Mouse (Mus musculus) lung, embryonic 16.5 days (tissue): ENCODE measurements around the gene Foxn1. TPM values are rescaled to one million over a fixed set of nuclear protein-coding genes. Genes with fewer than 3 reads are reported as not detected.

Experiments used
- ATAC-seq: fragments of 200-750 bp; cut with Nextera tagmentation; 2 replicates; pipeline ENCODE4 v1.8.0; 2017; ENCODE audit warnings: low read depth, mild to moderate bottlenecking, moderate library complexity
- H3K27ac ChIP-seq: fragments of 300-500 bp; sonication (generic); 2 replicates; pipeline ENCODE4 v1.5.1; 2014; ENCODE audit warnings: mild to moderate bottlenecking, control low read depth, low read length
- H3K27me3 ChIP-seq: fragments of 300-500 bp; sonication (generic); 2 replicates; pipeline ENCODE4 v1.6.1; 2014; ENCODE audit warnings: low read depth, low read length, mixed read lengths; ENCODE audit not compliant: control insufficient read depth, insufficient read depth
- H3K36me3 ChIP-seq: fragments of 300-500 bp; sonication (generic); 2 replicates; pipeline ENCODE4 v1.6.1; 2014; ENCODE audit warnings: low read length; ENCODE audit not compliant: control insufficient read depth, insufficient read depth
- H3K4me1 ChIP-seq: fragments of 300-500 bp; sonication (generic); replicated peaks from 2 replicates; pipeline ENCODE4 v1.6.1; 2014; ENCODE audit warnings: low read length, mixed read lengths; ENCODE audit not compliant: control insufficient read depth, insufficient read depth
- H3K4me2 ChIP-seq: fragments of 300-500 bp; sonication (generic); 2 replicates; pipeline ENCODE4 v1.6.1; 2014; ENCODE audit warnings: low read depth, low read length, control low read depth
- H3K4me3 ChIP-seq: fragments of 300-500 bp; sonication (generic); 2 replicates; pipeline ENCODE4 v1.5.1; 2014; ENCODE audit warnings: mild to moderate bottlenecking, low read length, control low read depth
- H3K9ac ChIP-seq: fragments of 300-500 bp; sonication (generic); 2 replicates; pipeline ENCODE4 v1.6.1; 2014; ENCODE audit warnings: low read length, control low read depth
- H3K9me3 ChIP-seq: fragments of 300-500 bp; sonication (generic); 2 replicates; pipeline ENCODE4 v1.6.1; 2016; ENCODE audit warnings: low read length; ENCODE audit not compliant: control insufficient read depth
- WGBS: fragments of 180-500 bp; shearing (Covaris S2); extraction: QIAGEN DNeasy Blood & Tissue Kit; methylation state at CpG from one replicate; pipeline ENCODE4 v1.1.7; 2014; 5-methylcytosine and 5-hydroxymethylcytosine counted together
- polyA plus RNA-seq: library from polyadenylated mRNA; unstranded; fragments of >200 nt; fragmentation: Nextera tagmentation; extraction: Ambion mirVana; gene quantifications from 2 replicates; pipeline ENCODE4 v1.2.1, GENCODE M21; 2015

Foxn1 gene
- polyA plus RNA-seq, 1 experiment from 2014 or later: 0.77 TPM

- WGBS: 90% methylated on average over 8 of the region's 8 CpGs
These were observed 75.4 kb downstream of the Foxn1 start for GRCm38 (mm10) chr11:78310861-78311511.

More at GRCm38 (mm10) chr11:78310861-78311511, 75.4 kb downstream of the Foxn1 start:
- H3K27me3 ChIP-seq: no peaks in the 10 kb centered on the region
- H3K4me2 ChIP-seq: no peak overlapping the region
- no peak overlapping the region for H3K4me3 ChIP-seq
- H3K36me3 ChIP-seq: peaks cover 44% of the 10 kb centered on the region
- H3K4me1 ChIP-seq: 0 out of 2 replicates have a peak, but pooled peaks cover 4% of the 10 kb centered on the region
- H3K9ac ChIP-seq: no peak overlapping the region
- ATAC-seq: no peak
- no peaks in the 10 kb centered on the region for H3K9me3 ChIP-seq
- no peak overlapping the region for H3K27ac ChIP-seq

Other genes starting within 250 kb of the Foxn1 start
- 84.2 and 96.3 TPM in 2 replicates for gene Traf4, start 221.0 kb downstream of the Foxn1 start, polyA plus RNA-seq
- 20.6 and 22.3 TPM in 2 replicates for gene Nek8, start 209.9 kb downstream of the Foxn1 start, polyA plus RNA-seq
- 24.4 and 25.9 TPM in 2 replicates for gene Tlcd1, start 209.8 kb downstream of the Foxn1 start, polyA plus RNA-seq
- 1,346 and 1,426 TPM in 2 replicates for gene Rpl23a, start 203.0 kb downstream of the Foxn1 start, polyA plus RNA-seq
- 117 and 129 TPM in 2 replicates for gene Rab34, start 198.1 kb downstream of the Foxn1 start, polyA plus RNA-seq
- gene Proca1, start 193.2 kb downstream of the Foxn1 start, polyA plus RNA-seq: 5.3 and 6.8 TPM in 2 replicates
- 81.9 and 84.7 TPM in 2 replicates for gene Sdf2, start 140.8 kb downstream of the Foxn1 start, polyA plus RNA-seq
- 24.6 and 26.2 TPM in 2 replicates for gene Supt6, start 140.6 kb downstream of the Foxn1 start, polyA plus RNA-seq
- gene 2610507B11Rik, start 124.8 kb downstream of the Foxn1 start, polyA plus RNA-seq: 59.5 and 63.5 TPM in 2 replicates
- gene BC030499, start 95.7 kb downstream of the Foxn1 start, polyA plus RNA-seq: 0.13 and 0.35 TPM in 2 replicates
- gene Spag5, start 85.0 kb downstream of the Foxn1 start, polyA plus RNA-seq: 44.9 and 46.7 TPM in 2 replicates
- 8.9 and 12.1 TPM in 2 replicates for gene Aldoc, start 63.6 kb downstream of the Foxn1 start, polyA plus RNA-seq
- 81.8 and 84.8 TPM in 2 replicates for gene Pigs, start 58.1 kb downstream of the Foxn1 start, polyA plus RNA-seq
- 26.6 and 27.2 TPM in 2 replicates for gene Unc119, start 43.1 kb downstream of the Foxn1 start, polyA plus RNA-seq
- gene Slc13a2, start 35.7 kb upstream of the Foxn1 start, polyA plus RNA-seq: 0.15 and 0.47 TPM in 2 replicates
- 12.2 TPM in 2 replicates for gene Slc46a1, start 79.1 kb upstream of the Foxn1 start, polyA plus RNA-seq
- gene Sarm1, start 111.2 kb upstream of the Foxn1 start, polyA plus RNA-seq: 0.97 and 1.2 TPM in 2 replicates
- 1.5 and 14.5 TPM in 2 replicates for gene Vtn, start 112.5 kb upstream of the Foxn1 start, polyA plus RNA-seq
- not detected in 2 replicates for gene Sebox, start 116.9 kb upstream of the Foxn1 start, polyA plus RNA-seq
- gene Tmem199, start 125.6 kb upstream of the Foxn1 start, polyA plus RNA-seq: 44.9 and 48.3 TPM in 2 replicates
- 142 TPM in 2 replicates for gene Poldip2, start 125.6 kb upstream of the Foxn1 start, polyA plus RNA-seq
- 80.2 and 85.1 TPM in 2 replicates for gene Tnfaip1, start 149.8 kb upstream of the Foxn1 start, polyA plus RNA-seq
- gene Ift20, start 149.8 kb upstream of the Foxn1 start, polyA plus RNA-seq: 145 and 154 TPM in 2 replicates
- 64.7 and 71.5 TPM in 2 replicates for gene Tmem97, start 164.2 kb upstream of the Foxn1 start, polyA plus RNA-seq